Mouse (Mus musculus): Measurements from ENCODE around the gene Slc27a3.

Gene Slc27a3

GRCm38 (mm10) chr3:90347847-90348246 lies 41.9 kb downstream of the Slc27a3 start:
- CTCF ChIA-PET = interaction anchor here (0.7 kb wide), 2 partner anchors 17 to 1122 kb away, joined by 3 to 7 read pairs; no protein-coding TSS in a partner anchor

DNA sequence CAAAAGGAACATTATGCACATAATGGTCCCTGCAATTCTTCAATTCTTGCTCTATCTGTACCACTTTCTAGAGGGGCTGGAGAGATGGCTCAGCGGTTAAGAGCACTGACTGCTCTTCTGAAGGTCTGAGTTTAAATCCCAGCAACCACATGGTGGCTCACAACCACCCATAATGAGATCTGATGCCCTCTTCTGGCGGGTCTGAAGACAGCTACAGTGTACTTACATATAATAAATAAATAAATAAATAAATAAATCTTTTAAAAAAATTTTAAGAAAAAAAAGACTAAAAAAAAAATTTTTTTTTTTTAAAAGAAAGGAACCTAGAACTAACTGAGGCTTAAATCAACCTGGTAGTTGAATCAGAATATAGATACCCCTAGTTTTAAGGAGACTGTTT lies 46.9 kb downstream of the Slc27a3 start:
- CTCF ChIA-PET = interaction anchor here (0.6 to 0.7 kb wide), 2 partner anchors 41 to 65 kb away, joined by 3 read pairs; no protein-coding TSS in a partner anchor

- CTCF ChIA-PET = no interaction called here
These were observed 49.6 kb downstream of the Slc27a3 start for GRCm38 (mm10) chr3:90340177-90340576.

GRCm38 (mm10) chr3:90338190-90338589 lies 51.5 kb downstream of the Slc27a3 start:
- CTCF ChIA-PET = no interaction called here

DNA sequence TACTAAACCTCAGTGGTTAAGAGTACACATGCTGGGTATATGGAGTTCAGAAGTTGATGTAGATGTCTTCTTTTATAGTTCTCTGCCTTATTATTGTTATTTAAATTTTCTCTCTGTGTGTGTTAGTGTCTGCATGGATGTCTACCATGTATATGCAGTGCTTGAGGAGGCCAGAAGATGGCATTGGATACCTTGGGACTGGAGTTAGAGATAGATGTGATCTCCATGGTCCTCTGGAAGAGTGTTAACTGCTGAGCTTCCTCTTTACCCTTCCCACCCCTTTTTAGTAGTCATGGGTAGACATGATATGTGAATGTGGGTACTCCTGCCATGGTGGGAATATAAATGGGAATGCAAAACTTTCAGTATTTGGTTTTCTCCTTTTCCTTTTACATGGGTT lies 54.2 kb downstream of the Slc27a3 start:
- CTCF ChIA-PET = no interaction called here

Measured in spleen, embryonic (tissue).